Mouse (Mus musculus): ENCODE data around the gene Erp27.
A peak's percentile ranks its signal among the peaks of the same experiment; 100 is the strongest.

Erp27 gene

DNA sequence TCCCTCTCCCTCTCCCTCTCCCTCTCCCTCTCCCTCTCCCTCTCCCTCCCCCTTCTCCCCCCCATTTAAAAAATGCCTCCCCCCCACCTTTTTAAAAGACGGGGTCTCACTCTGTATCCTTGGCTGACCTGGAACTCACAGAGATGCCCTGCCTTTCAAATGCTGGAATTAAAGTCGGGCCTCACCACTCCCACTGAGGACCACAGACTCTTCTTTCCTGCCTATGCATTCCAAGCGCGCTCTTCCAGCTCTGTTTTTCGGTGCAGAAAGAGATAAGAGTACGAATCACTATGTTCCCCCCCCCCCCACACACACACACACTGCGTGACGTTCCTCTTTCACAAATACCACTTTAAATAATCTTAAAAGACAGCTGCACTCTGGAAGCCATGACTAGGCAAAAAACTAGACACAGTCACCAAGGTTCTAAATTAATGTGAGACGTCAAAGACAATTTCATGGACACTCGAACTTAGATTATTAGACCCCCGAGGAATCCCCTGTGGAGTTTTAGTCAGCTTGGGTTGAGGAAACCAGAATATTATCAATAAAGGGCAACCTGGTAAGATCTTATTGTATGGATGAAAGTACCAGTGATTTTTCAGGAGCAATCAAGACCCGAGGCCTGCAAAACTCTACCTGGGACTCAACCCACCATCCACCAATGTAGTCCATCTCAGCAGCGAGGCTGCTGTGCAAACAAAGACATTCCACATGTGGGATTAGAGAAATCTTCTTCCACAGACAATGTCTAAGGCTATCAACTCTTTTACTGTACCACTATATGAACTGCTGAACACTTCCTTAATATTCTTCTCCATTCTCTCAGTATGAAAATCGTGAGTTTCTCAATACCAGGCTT is 17.6 kb upstream of the Erp27 start:
- DNase-seq (ENCODE audit: low spot score), result no peak

DNA sequence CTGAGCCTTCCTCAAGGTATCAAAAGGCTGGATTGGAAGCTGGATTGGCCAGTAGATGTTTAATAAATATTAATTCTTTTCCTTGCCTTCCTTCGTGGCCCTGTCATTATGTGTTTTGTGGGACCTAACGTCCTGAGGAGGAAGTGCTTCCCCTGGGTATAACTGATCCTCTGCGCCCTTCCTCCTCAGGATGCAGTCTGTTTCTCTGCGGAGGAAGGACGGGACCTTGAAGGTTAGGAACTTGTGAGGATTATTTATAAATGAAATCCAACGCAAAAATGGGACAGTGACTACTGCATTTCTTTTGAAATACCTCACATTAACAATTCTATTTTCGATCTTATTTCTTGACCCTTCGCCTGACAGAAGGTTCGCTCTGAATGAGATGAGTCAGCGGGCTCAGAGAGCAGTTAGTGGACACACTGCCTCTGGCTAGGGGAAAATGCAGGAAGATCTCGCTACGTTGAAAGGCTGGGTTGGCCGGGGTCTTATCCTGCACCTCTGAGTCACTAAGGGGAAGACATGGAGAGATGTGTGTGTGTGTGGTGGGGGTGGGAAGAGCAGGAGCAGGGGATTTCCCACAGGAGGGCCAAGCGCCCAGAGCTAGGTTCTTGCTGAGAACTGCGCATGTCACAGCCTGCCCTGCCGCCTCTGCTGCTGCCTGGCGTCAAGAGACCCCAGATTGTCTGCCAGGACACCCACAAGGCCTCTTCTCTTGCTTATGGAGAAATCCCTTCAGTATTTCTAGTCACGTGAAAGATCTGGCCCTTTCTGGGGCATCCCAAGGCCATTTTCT is 16.5 kb upstream of the Erp27 start:
- DNase-seq (ENCODE audit: low spot score), result peak; percentile 87

DNA sequence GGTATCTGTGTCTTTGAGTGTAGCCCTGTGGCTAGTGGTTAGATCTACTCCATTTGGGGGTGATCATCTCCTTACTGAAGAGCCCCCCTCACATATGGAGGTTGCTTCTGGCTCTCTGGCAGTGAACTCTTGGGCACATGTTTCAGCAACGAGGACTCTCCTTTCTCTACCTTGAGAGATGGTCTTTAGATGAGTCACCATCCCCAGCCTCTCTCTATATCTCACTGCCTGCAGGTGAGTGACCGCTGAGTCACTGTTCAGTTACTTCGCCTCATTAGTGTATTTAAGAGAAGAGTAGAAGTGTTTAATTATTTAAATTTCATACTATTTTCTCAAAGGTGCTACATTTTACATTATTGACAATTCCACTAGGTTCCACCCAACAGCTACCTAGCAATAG is 15.1 kb upstream of the Erp27 start:
- no peak for DNase-seq (ENCODE audit: low spot score)

DNA sequence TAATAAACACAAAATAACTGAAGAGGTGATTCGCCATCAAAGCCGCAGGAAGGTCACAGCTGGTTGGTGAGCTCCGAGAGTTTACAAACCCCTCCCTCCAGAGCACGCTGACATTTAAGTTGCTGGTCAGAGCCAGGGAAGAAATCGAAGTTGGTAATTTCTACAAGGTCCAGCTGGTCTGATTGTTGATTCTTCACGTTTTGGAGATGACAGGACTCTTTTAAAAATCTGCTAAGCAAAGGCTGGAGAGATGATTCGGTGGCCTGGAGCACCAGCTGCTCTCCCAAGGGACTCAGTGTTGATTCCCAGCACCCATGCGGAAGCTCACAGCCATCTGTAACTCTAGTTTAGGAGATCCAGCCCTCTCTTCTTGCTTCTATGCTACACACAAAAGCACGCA is 14.4 kb upstream of the Erp27 start:
- no peak for DNase-seq (ENCODE audit: low spot score)

DNA sequence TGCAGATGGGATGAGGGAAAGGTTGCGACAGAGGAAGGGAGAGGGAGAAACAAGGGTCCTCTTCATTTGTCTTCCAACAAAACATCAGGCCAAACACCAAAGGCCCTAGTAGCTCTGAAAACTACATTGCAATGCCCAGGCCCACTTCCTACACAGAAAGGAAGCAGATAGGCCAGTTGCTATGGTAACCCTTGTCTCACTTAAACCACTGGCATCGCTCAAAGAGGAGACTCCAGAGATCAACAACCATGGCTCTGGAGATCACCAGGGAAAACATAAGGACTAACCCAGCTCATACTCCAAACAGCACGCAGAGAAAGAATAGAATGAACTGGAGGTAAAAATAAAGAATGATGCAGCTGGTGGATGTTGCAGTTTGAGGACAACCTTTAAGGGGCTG is 13.3 kb upstream of the Erp27 start:
- DNase-seq (ENCODE audit: low spot score), result no peak

DNA sequence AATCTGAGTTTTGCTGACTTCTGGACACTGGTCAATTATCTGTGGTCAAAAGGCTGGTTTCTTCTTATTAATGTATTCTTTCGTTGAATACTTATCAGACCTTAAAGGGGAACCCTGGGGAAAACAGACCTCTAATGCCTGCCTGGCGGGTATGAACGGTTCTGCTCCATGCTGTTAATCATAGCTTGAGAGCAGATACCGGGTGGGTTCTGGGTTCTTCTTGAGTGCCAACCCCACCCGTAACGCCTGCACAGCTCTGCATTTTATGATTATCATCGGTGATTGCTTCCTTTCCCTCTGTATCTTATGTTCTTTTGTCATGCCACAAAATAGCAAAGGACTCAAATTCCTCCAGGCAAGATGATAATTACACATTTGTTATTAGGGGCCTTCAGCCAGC is 12.1 kb upstream of the Erp27 start:
- DNase-seq (ENCODE audit: low spot score), result no peak

DNA sequence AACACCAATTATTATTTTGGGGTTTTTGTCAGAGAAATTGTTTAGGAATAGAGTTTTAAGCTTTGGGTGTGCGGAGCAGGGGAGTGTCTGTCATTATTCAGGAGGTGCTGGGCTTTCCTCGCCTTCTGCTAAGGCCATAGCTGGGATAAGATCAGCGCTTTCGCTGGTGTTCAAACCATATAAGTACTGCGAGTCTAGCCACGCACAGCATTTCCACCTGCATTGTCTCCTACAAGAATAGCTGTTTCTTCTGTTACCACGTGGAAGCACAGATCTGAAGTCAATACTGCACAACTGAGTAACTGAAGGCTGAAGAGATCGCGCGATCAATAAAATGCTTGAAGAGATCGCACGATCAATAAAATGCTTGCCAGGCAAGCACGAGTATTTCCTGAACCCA is 9.3 kb upstream of the Erp27 start:
- no peak for DNase-seq (ENCODE audit: low spot score)

DNA sequence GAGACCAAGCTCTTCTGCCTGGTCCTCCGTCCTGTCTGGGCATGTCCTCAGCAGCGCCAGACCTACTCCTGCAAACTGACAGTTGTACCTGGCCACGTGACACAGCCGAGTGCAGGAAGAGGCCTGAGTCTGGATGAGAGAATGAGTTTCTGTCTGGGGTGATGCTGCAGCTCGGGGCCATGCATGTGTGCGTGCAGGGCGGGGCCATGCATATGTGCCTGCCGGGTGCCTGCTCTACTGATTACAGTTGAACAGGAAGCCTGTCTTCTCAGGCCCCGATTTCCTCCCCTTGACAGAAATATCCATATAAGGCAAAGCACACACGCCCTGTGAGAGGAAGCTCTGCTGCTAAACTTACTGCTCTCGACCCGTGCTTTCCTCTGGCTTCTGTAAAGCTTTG is 8.7 kb upstream of the Erp27 start:
- DNase-seq (ENCODE audit: low spot score), result no peak

DNA sequence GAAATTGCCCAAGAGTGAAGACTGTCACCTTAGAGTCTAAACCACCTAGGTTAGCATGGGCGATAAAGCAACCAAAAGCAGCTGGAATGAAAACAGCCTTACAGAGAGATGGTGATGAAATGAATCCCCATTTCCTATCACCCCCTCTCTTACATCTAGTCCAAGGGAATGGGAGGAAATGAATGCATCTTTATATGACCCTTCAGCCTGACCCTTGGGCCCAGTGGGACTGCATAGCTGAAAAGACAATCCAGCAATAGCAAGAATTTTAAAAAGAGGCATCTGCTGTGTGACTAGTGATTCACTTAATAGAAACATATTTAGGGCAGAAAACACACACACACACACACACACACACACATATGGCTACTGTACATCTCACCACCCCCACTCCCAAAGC is 5.6 kb upstream of the Erp27 start:
- DNase-seq (ENCODE audit: low spot score), result no peak

DNA sequence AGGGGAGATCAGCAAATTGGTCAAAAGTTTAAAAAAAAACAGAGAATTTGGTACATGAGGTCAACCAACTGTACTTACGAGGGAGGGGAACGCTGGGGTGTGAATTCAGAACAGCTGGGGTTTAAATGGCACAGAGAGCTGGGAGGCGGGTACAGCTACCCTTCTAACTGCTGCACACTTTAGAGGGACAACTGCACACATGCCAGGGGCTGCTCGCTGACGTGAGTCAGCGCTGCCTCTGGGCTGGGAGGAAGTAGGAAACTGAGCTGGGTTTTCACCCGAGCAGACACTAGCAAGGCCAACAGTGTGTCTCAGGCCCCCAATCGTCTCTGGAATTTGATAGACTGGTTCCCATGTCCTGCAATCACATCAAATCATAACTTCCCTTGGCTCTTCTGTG is 3.1 kb upstream of the Erp27 start:
- DNase-seq (ENCODE audit: low spot score), result no peak

DNA sequence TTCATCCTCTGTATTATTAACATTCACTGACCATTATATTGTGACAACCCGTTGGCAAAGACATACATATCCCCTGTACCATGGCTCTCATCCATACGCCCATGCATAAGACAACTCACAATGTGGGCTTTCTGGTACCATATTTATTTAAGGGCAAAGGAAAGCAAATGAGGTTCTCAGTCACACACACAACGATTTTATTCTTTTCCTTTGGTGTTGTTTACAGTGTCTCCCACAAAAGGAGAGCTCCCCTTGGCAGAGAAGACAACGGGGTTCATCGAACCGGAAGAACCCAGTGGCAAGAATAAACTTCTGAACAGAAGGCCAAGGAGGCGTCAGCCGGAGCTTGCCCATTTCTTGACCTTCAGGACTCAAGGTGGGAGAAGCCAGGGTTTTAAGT is 1.6 kb upstream of the Erp27 start, which contains the start of gene Pde6h:
Pde6h (plus strand) TSS at position 301 of the 400 bp plus-strand sequence.
- no peak for DNase-seq (ENCODE audit: low spot score)

DNA sequence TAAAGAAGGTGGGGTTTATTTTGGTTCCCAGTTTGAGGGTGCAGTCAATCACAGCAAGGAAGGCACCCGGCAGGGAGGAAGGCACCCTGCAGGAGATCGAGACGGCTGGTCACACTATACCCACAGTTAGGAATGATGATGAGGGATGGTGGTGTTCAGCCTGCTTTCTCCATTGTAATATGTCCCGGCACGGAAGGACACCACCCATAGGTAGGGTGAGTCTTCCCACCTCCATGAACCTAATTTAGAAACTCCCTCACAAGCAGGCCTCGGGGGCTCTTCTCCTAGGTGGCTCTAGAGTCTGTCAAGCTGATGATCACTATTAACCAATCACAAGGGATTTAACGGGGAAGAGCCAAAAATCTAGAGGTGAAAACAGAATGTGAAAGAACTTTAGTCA is 891 bp upstream of the Erp27 start:
- DNase-seq (ENCODE audit: low spot score), result no peak

DNA sequence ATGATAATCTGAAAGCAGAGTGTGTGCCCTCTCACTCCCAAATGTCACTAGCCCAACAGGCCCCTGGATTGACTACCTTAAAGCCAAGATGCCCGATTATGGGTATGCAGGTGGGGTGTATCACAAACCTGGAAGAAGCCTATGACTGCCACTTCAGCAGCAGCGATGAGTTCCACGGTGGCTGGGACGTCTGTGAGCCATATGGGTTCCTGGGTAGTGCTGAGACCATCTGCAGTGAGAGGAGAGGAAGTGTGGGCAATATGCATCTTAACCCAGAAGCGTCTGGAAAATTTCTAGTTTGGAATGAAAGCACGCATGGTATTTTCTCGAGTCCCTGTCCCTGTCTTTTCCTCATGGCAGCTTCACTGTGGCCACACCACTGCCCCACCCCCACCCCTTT is 379 bp downstream of the Erp27 start:
- DNase-seq (ENCODE audit: low spot score), result no peak

DNA sequence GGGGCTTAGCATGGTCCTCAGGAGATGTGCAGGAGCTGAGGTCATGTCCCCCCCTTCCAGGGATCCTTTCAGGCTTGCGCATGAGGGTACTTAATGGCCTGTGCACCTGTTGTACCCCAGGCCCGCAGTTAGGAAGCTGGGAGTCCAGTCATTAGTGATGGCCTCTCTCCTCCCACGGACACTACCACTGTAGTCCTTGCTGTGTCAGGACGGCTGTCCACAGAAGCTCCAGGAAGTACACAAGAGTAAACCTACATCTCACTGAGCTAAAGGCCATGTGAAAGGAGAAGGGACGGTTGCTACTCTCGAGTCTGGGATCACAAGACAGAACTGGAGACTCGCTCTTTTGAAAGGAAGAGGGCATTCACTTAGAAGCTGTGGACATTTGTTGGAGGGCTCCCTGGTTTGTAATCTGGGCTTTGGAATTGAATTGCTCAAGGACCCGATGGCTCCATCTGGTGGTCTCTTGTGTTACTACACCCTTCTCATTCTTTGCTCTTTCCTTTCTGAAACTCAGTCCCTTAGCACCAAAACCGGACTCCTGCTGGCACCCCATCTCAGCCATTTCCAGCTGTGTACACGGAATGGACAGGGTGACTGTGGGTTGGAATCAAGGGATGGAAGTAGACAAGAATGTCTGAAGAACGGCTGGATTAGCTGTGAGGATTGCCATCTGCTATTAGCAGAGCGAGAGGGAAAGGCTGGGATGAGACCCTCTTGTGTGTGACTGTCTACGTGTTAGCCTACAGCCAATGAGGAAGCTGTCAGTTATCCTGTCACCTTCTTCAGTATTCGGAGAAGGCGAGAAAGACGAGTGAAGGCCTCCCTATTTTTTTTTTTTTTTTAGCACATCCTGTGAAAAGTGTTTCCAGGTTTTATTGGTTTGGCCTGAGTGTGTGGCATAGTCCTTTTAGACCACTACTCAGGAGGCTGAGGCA is 1.4 kb downstream of the Erp27 start:
- peak; percentile 81 for DNase-seq (ENCODE audit: low spot score)

DNA sequence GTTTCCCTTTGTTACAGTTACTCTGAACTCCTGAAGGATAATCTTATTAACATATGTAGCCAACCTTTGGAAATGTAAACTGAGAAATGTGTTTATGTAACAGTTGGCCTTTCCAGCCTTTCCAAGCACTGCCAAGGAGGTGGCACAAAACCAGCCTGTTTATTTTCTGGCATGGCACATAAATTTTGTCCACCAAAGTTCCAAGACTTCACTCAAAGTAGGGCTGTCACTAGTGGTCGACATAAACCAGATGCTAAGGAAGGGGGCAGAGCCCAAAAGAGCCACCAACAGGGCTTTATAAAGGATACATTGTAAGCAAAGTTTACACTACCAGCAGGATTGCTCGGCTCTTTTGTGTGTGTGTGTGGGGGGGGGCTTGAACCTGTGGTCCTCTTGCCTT is 4.1 kb downstream of the Erp27 start:
- peak; percentile 67 for DNase-seq (ENCODE audit: low spot score)

DNA sequence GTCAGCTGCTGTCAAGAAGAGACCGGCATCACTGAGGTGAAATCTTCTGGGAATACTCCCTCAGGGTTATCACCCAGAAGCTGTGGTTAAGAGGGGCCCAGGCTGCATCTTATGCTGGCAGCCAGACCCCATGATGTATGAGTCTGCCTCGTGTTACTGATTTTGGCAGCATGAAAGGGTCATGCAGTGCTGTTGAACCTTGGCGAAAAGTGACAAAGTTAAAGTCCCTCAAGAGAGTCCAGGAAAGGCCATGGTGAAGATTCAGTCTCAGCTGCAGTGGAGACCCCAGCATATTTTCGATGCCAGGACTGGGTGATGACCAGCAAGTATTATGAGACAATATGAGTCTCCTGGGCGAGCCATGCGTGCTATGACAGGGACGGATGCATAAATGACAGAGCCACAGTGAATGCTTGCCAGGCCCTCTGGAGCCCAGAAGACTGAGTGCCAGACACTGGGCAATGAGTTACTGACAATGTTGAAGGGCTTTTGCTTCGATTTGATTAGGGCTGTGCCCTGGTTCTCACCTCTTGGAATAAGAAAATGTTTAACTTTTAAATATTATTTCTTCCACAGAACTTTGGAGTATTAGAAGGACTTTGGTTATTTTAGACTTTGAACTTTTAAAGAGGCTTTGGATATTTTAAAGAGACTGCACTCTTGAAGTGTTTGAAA is 6.1 kb downstream of the Erp27 start:
- DNase-seq (ENCODE audit: low spot score), result peak; percentile 31

DNA sequence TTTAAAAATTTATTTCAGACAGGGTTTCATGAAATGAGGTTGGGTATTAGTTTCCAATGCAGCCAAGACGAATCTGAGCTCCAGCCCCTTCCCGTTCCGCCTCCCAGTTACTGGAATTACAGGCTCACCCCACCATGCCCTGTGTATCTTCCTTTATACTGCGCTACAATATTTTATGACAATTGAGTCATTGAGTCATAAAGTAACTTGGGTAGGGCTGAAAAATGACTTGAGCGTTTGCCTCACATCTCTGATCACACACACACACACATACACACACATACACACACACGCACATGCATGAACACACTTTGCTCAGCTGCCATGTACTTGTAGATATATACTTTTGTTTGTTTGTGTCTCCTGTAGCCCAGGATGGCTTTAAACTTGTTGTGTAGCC is 7.7 kb downstream of the Erp27 start:
- no peak for DNase-seq (ENCODE audit: low spot score)

DNA sequence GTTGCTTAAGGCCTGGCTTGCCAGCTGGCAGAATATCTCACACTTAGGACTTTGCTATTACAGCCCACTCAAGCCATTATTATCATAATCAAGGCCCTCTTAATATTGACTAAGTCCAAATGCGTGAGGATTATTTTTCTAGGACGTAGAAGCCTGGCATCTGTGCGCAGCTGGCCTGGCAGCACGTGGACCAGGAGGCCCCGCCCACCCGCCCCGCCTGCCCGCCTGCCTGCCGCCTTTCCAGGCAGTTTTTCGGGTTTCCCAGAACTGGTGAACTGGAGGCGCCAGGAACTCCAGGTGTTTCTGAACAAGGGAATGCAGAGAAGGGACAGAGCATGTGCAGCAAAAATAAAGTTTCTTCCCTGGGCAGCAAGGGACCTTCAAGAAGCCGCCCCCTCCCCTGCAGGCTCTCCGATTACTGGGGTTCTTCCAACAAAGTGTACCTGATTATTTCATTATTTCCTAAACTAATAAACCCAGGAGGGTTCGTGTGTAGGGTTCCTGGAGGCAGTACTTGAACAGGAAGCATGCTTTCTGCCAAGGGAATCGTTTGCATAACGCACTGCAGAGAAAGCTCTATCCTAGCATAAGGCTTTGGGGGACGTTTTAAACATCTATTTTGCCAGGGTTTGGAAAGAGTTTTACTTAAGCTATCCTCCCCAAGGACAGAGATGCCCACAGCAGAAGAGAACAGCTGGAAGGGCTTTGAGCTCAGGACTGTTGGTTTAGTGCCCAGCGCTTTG is 8.4 kb downstream of the Erp27 start:
- no peak for DNase-seq (ENCODE audit: low spot score)

DNA sequence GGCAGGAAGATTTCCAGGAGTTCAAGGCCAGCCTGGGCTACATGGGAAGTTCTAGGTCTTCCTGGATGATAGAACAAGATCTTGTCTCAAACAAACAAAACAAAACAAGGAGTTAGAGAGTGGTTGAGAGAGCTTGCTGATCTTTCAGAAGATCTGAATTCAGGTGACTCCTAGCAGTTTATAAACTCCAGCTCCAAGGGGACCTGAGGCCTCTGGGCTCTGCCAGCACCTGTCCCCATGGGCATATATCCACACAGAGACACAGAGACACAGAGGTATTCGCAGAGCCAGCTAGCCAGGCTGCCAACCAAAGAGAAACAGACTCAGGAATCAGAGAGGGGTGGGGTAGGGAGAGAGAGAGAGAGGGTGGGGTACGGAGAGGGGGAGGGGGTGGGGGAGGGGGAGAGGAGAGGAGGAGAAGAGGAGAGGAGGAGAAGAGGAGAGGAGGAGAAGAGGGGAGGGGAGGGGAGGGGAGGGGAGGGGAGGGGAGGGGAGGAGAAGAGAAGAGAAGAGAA is 9.2 kb downstream of the Erp27 start:
- DNase-seq (ENCODE audit: low spot score), result no peak

DNA sequence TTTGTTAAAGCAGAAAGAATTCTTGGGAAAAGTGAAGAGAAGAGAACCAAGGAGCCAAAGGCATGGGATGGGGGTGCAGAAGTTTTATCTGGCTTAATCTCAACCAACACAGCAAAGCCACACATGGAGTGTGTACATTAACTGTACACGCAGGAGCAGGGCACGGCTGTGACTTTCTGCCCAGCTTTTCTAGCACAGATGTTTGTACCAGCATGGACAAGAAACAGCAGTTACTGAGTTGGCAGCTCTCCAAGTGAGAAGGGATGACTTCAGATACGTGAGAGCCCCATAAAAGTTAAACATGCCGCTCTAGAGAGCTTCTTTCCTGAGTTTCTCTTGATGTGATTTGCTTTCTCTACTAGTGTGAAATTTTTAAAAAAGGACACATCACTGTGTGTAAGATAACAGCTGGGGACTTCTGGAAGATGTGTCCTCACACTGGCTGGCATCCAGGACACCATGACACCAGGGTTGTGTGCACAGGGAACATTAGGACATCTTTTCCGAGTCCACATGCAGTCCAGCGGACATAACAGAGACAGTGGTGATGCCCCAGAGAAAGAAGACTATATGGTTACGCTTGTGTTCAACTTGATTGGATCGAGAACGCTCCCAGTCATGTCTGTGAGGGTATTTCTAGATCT is 11.6 kb downstream of the Erp27 start:
- DNase-seq (ENCODE audit: low spot score), result peak; percentile 33

Data from adipocyte (in vitro differentiated cells).